Mouse (Mus musculus): ENCODE data around the gene Eif4g3.

GRCm38 (mm10) chr4:138111858-138112257, 119.0 kb downstream of the Eif4g3 start:
- no peak for TF ChIP-seq NRF1 (IDR thresholded peaks at IDR 0.05; ENCODE audit: insufficient read depth, low read depth, low read length, poor library complexity, severe bottlenecking)
- no peak for TF ChIP-seq MAX (IDR thresholded peaks at IDR 0.05; ENCODE audit: low read length)
- TF ChIP-seq CTCF (IDR thresholded peaks at IDR 0.05 in 2 of 3, conservative IDR thresholded peaks at IDR 0.05 in 1 of 3; ENCODE audit: control insufficient read depth in 1 of 3, insufficient read depth in 1 of 3, low read depth in 2 of 3, low read length in 3 of 3, poor library complexity in 1 of 3, severe bottlenecking in 1 of 3), result no peak
- no peak for TF ChIP-seq UBTF (IDR thresholded peaks at IDR 0.05; ENCODE audit: borderline replicate concordance, insufficient read depth, low read depth, low read length)
